Mouse (Mus musculus) c-Kit-positive CD71-positive TER-119-negative erythroid progenitor cells, embryonic 14.5 days (primary cell): ENCODE measurements around the gene Cntf.
"Not testable (repeated sequence)": the region's sequence is repeated elsewhere in the genome, so short reads cannot be mapped to it uniquely, and the experiment has no call there.

Experiments
- DNase-seq: peaks from one replicate; pipeline ENCODE4 v3.0.0-alpha.2; 2013; ENCODE audit warnings: low read depth

Cntf gene

DNA sequence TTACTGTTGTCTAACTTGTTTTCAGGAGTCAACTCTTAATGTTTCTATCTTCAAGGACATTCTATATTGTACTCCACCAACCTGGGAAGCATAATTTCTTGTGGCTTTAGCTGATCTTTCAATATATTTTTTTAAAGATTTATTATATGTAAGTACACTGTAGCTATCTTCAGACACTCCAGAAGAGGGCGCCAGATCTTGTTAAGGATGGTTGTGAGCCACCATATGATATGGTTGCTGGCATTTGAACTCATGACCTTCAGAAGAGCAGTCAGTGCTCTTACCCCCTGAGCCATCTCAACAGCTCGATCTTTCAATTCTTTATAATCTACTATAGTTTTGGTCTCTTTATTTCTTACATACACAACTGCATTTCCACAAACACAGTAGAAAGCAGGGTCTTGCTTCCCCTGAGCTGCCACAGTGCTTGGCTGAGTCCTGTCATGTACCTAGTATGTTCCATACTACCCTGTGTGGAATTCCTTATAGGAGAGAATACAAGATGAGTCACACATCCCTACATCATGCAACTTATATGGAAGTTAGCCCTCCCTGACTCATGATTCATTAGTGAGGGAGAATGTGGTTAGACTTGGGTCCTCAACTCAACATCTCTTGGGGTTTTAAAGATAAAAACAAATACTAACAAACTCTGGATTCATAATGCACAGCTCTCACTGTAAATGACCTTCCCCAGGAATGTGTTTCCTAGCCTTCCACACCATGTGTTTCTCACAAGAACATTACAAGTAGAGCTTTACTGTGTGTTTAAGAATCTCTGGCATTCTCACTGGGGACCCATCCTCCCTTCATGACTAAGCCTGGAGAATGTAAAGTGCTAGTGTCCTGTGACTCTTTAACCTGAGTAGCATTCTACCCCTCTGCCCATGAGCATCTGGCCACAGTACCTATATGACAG is 3.0 kb downstream of the Cntf start:
- no peak for DNase-seq

DNA sequence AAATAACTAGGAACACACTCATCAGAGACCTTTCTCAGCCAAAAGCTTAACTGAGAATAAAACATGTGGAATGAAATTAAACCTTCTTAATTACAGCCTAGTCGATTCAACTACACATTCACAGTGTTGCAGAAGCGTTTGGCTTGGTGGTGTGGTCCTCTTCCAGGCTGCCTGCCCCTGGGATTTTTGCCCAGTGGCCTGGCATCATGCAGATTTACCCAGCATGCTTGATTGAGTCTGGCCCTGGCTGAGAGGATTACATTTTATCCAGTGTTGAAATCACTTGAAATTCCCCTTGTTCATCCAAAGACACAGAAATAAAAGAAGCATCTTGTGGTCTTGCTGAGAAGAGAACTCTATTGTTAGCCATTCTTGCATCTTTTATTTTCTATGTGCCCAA is 5.8 kb downstream of the Cntf start:
- no peak for DNase-seq

DNA sequence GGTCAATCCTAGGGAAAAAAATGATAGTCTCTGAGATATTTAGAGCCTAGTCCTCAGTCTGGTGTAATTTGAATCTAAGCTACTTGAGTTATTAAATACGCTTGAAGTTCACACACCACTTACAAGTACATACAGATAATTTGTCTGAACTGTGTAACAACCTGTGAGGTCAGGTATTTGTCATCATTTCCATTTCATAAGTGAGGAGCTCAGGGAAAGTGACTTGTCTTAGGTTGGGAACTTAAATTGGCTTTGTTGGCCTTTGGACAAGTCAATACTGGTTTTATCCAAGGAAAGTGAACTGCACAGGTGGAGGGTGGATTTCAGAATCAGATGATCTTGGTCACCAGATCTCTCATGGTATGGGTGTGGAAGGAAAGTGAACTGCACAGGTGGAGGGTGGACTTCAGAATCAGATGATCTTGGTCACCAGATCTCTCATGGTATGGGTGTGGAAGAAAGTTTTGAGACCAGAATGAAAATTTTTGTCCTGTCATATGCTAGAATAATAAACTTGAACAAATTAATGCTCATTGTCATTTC is 6.4 kb downstream of the Cntf start:
- DNase-seq = no peak

DNA sequence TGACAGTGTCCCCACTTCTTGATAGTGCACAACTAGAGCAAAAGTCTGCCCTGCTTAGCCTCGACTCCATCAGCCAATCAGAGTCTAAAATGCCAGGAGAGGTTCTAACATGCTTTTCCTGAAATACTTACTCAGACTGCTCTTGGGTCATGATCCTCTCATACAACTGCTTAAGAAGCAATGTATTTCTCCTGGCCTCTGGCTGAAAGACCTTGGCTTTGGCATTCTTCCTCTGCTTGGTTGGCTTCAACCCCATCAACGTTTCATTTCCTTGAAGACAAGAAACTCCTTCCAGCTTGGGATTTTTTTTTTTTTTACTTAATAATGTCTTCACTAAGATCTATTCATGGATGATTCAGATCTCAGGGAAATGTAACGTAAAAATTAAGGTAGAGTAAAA is 9.1 kb downstream of the Cntf start:
- no peak for DNase-seq

DNA sequence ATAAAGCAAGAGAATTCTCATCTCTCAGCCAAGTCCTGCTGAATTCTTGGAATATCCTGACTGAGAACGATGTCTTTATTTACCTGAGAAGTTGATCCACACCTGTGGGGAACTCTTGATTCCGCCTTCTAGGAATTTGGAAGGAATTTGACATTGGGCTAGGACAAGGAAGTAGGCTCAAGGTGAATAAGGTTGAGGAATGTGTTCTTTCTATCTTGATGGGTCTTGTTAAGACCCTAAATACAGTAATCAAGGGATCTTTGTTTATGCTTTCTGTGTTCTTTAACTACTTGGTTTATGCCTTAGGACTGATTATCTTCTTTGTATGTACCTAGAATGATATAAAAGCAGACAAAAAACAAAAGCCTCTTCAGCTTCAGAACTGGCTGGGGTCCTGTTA is 33.5 kb downstream of the Cntf start:
- DNase-seq = no peak

DNA sequence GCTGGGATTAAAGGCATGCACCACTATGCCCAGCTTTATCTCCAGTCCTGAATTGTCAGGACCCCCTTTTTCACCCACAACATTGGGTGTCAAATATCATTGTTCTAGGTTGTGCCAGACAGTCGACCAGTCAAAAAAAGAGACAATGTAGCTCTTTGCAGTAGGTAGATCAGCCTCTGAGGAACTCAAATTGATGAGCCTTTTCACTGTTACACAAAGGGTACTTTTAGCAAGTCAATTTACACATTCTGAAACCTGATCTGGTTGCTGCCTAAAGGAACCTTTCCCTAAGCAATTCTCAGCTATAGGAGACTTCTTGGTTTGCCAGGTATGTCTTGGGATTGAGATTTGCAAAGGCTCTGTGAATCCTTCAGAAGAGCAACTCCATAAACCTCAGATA is 34.4 kb downstream of the Cntf start:
- no peak for DNase-seq

DNA sequence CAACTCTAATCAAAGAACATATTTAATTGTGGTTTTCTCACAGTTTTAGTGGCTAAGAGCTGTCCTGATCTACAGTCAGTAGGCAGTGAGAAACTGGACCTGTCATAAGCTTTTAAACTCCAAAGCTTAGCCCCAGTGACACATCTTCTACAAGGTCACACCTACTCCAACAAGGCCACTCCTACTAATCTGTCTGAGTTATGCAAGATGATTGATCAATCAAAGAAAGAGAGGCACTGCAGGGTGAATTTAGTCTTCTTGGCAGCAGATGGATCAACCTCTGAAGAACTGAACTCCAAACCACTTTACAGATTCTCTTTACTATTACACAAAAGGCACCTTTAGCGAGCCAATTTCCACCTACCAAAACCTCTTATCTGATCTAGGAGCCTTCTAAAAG is 39.6 kb downstream of the Cntf start:
- no peak for DNase-seq

DNA sequence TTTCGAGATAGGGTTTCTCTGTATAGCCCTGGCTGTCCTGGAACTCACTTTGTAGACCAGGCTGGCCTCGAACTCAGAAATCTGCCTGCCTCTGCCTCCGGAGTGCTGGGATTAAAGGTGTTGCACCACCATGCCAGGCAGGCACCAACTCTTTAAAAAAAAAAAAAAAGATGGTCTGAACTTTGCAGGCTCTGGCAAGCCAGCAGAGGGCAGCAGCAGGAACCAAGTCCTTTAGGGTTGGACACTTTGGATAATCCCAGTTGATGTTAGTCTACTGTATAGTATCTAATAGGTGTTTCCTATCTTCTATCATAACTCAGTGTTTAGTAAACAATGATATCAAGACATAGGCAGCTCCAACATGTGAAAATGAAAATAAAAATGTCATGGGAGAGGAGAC is 43.1 kb downstream of the Cntf start:
- peak; percentile 3 for DNase-seq

DNA sequence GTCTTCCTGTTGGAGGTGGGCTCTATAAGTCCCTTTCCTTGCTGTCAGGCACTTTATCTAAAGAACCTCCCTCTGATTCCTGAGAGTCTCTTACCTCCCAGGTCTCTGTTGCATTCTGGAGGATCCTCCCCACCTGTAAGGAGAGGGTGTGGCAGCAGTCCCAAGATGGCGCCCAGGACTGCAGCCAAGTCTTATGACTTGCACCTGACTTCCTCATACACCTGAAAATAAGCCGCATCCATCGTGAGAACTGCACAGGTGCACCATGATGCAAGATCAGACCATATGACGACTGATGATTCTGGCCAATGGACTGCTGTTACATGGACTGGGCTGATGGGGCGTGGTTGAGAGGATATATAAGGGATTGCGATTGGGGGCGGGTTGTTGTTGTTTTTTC is 43.8 kb downstream of the Cntf start:
- not testable (repeated sequence) for DNase-seq

DNA sequence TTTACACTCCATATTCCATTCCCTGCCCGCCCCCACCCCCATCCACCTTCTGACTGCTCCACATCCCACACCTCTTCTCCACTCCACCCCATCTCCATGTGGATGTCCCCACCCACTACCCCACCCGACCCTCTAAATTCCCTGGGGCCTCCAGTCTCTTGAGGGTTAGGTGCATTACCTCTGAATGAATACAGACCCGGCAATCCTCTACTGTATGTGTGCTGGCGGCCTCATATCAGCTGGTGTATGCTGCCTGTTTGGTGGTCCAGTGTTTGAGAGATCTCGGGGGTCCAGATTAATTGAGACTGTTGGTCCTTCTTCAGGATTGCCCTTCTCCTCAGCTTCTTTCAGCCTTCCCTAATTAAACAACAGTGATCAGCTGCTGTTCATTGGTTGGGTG is 44.5 kb downstream of the Cntf start:
- not testable (repeated sequence) for DNase-seq

DNA sequence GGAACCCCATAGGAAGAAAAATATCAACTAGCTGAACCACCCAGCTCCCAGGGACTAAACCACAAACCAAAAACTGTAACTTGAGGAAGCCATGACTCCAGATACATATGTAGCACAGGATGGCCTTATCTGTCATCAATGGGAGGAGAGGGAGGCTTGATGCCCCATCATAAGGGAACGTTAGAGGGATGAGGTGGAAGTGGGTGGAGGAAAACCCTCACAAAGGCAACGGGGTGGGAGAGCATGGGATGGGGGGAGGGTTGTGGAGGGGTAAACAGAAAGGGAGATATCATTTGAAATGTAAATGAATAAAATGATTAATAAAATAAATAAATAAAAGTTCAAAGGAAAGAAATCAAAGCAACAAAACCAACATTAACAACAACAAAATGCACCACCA is 45.0 kb downstream of the Cntf start:
- DNase-seq = no peak

DNA sequence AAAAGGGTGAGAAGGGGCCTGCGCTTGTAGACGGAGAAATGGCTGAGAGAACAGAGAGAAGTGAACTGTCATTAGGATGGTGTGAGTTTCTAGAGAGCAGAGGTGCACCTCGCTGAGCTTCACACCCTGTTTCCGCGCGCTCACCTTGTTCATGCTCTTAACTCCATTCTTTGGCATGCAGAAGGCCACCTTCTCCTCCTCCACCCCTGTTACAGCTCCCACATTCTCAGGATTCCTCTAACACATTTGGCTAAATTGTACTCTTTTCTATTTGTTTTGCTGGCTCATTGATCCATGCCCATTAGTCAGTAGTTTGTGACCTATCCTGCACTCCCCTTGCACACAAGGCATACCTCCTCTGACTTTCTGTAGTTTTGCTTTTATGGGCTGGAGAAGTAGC is 46.2 kb downstream of the Cntf start:
- no peak for DNase-seq
